Mouse (Mus musculus) kidney, adult 2 months (tissue): ENCODE results near the gene Vps33b.
A peak's percentile ranks its signal among the peaks of the same experiment; 100 is the strongest.

Source experiments
- CTCF ChIP-seq: fragments of 200-500 bp; conservative IDR thresholded peaks from 2 replicates; pipeline ENCODE4 v1.5.1; 2011; ENCODE audit warnings: low read depth, mild to moderate bottlenecking, control low read depth, low read length, moderate library complexity, mixed read lengths; ENCODE audit not compliant: insufficient read depth, insufficient read length
- POLR2A ChIP-seq: fragments of 200-500 bp; IDR thresholded peaks from one replicate; pipeline ENCODE4 v1.6.1; 2011; ENCODE audit warnings: low read depth, low read length, control low read depth

- TF ChIP-seq POLR2A (no peak), CTCF (peak; percentile 39; the same call in 1 of the 2 replicates)
These were observed 23.2 kb upstream of the Vps33b start, which contains the start of gene Ttll13 for GRCm38 (mm10) chr7:80246148-80246721.
